Mouse (Mus musculus) adrenal gland, postnatal 36 days (tissue): Measurements from ENCODE around the gene Cul9. TPM values are rescaled to one million over a fixed set of nuclear protein-coding genes. Genes with fewer than 3 reads are reported as not detected.

ENCODE experiments used
- DNase-seq, 2 experiments: peaks; one replicate each; pipeline ENCODE4 v3.0.0; 2021; ENCODE audit warnings: mixed read lengths in 1 of 2
- total RNA-seq, 2 experiments: library from RNA; stranded (reverse); gene quantifications; 2 replicates each; pipeline ENCODE4 v1.2.3; 2021

Gene Cul9
- total RNA-seq, 2 experiments from 2014 or later = 21.5 to 25.5 TPM

- DNase-seq = no peak
These were observed 7.3 kb upstream of the Cul9 start for GRCm38 (mm10) chr17:46553469-46553868.

- peak; percentile 93 to 95 for DNase-seq
These were observed 6.7 kb upstream of the Cul9 start for GRCm38 (mm10) chr17:46552841-46553423.

- DNase-seq = no peak
These were observed 6.0 kb upstream of the Cul9 start for GRCm38 (mm10) chr17:46552151-46552550.

- DNase-seq = no peak
These were observed 5.2 kb upstream of the Cul9 start for GRCm38 (mm10) chr17:46551369-46551768.

GRCm38 (mm10) chr17:46550904-46551303, 4.7 kb upstream of the Cul9 start:
- no peak for DNase-seq

- DNase-seq = no peak
These were observed 3.5 kb upstream of the Cul9 start for GRCm38 (mm10) chr17:46549642-46550041.

GRCm38 (mm10) chr17:46549193-46549592, 3.0 kb upstream of the Cul9 start:
- peak; percentile 32 to 49 for DNase-seq

GRCm38 (mm10) chr17:46548741-46549140, 2.6 kb upstream of the Cul9 start:
- DNase-seq = no peak

- no peak for DNase-seq
These were observed 1.7 kb upstream of the Cul9 start for GRCm38 (mm10) chr17:46547923-46548322.

- no peak for DNase-seq
These were observed 807 bp upstream of the Cul9 start for GRCm38 (mm10) chr17:46546995-46547394.

- no peak for DNase-seq
These were observed 403 bp upstream of the Cul9 start for GRCm38 (mm10) chr17:46546591-46546990.

GRCm38 (mm10) chr17:46543661-46544060, 2.5 kb downstream of the Cul9 start:
- DNase-seq = no peak

- DNase-seq = peak; percentile 79 to 86
These were observed 20.4 kb downstream of the Cul9 start for GRCm38 (mm10) chr17:46525579-46526307.

- DNase-seq = no peak
These were observed 21.1 kb downstream of the Cul9 start for GRCm38 (mm10) chr17:46525065-46525464.

GRCm38 (mm10) chr17:46521963-46522668, 24.1 kb downstream of the Cul9 start:
- no peak for DNase-seq

GRCm38 (mm10) chr17:46521174-46521573, 25.0 kb downstream of the Cul9 start:
- DNase-seq = no peak

- DNase-seq = no peak
These were observed 25.7 kb downstream of the Cul9 start for GRCm38 (mm10) chr17:46520385-46520979.

- no peak for DNase-seq
These were observed 26.2 kb downstream of the Cul9 start for GRCm38 (mm10) chr17:46519971-46520370.

- DNase-seq = no peak
These were observed 32.9 kb downstream of the Cul9 start for GRCm38 (mm10) chr17:46513329-46513728.

GRCm38 (mm10) chr17:46511059-46511710, 35.0 kb downstream of the Cul9 start:
- DNase-seq = no peak

- peak; percentile 19 to 52 for DNase-seq
These were observed 40.6 kb downstream of the Cul9 start for GRCm38 (mm10) chr17:46505617-46506016.
